Mouse (Mus musculus) thymus, adult 18-20 months (tissue): ENCODE data around the gene Gata1.
"Not testable (repeated sequence)": the region's sequence is repeated elsewhere in the genome, so short reads cannot be mapped to it uniquely, and the experiment has no call there.

ENCODE experiments used
- DNase-seq, 2 experiments: peaks; one replicate each; pipeline ENCODE4 v3.0.0; 2022; ENCODE audit warnings: mixed read lengths in 2 of 2

Gene Gata1

GRCm38 (mm10) chrX:7963829-7964626, 13.8 kb downstream of the Gata1 start:
- peak in 1 of 2 experiments; percentile 10 for DNase-seq

- DNase-seq: no peak
Observed at GRCm38 (mm10) chrX:7958868-7959267, 19.0 kb downstream of the Gata1 start.

GRCm38 (mm10) chrX:7950091-7950490, 27.8 kb downstream of the Gata1 start:
- no peak for DNase-seq

- DNase-seq: peak; percentile 65 to 82
Observed at GRCm38 (mm10) chrX:7947900-7948492, 29.9 kb downstream of the Gata1 start.

GRCm38 (mm10) chrX:7947108-7947899, 30.6 kb downstream of the Gata1 start, which contains the start of gene Hdac6:
Gene Hdac6 (minus strand): TSS chrX:7947889.
- peak in 1 of 2 experiments; percentile 14 for DNase-seq

GRCm38 (mm10) chrX:7945618-7946017, 32.3 kb downstream of the Gata1 start:
- DNase-seq: no peak

GRCm38 (mm10) chrX:7937667-7938066, 40.2 kb downstream of the Gata1 start:
- DNase-seq: no peak

- no peak for DNase-seq
Observed at GRCm38 (mm10) chrX:7936874-7937273, 41.0 kb downstream of the Gata1 start.

GRCm38 (mm10) chrX:7928270-7928790, 49.5 kb downstream of the Gata1 start, which contains the start of gene Eras:
Gene Eras (minus strand): TSS chrX:7928607.
- DNase-seq: no peak

- no peak for DNase-seq
Observed at GRCm38 (mm10) chrX:7927116-7927515, 50.8 kb downstream of the Gata1 start.

GRCm38 (mm10) chrX:7926266-7926665, 51.6 kb downstream of the Gata1 start:
- no peak for DNase-seq

GRCm38 (mm10) chrX:7922032-7922431, 55.8 kb downstream of the Gata1 start:
- no peak for DNase-seq

- DNase-seq: no peak
Observed at GRCm38 (mm10) chrX:7919601-7920383, 58.1 kb downstream of the Gata1 start, which contains the start of gene Pcsk1n. Gene Pcsk1n (plus strand): TSS chrX:7919822.

GRCm38 (mm10) chrX:7917960-7918359, 59.9 kb downstream of the Gata1 start:
- DNase-seq: not testable (repeated sequence)

GRCm38 (mm10) chrX:7915669-7916068, 62.2 kb downstream of the Gata1 start:
- DNase-seq: peak in 1 of 2 experiments; percentile 20

- DNase-seq: no peak
Observed at GRCm38 (mm10) chrX:7910473-7910872, 67.4 kb downstream of the Gata1 start.
